Mouse (Mus musculus) embryonic fibroblast, embryonic 13.5 days (primary cell): ENCODE measurements at regions not wholly inside any gene's neighbourhood (a gene's known extent, or its start where the extent isn't known, plus 50 kb on each side); places are given as distances from the start of the nearest gene placed in this dataset.

Experiments
- CTCF ChIP-seq: IDR thresholded peaks from 2 replicates; pipeline ENCODE4 v1.5.1; 2011; ENCODE audit warnings: mild to moderate bottlenecking, control low read depth, low read length, moderate library complexity, borderline replicate concordance; ENCODE audit not compliant: insufficient read depth
- POLR2A ChIP-seq: IDR thresholded peaks from 2 replicates; pipeline ENCODE4 v1.6.1; 2011; ENCODE audit warnings: low read depth, mild to moderate bottlenecking, control low read depth, low read length, moderate library complexity

DNA sequence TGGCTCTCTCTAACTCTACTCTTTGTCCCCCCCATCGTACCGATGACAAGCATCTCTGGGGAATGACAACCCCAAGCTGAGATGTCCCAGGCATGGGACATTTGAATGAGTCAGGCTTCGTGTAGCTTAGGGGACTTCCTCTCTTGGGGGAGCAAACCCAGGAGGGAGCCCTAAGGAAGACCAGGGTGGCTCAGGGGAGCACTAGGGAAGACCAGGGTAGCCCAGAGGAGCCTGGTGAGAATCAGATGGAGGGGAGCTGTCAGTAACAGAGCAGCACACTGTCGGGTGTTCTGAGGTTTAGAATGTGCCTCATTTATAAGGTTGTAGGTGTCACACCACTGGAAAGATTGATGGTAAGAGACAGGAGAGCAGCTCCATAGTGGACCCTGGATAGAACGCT, 509.1 kb downstream of the Vrk1 start:
- no peak for TF ChIP-seq CTCF
- no peak for TF ChIP-seq POLR2A
